Mouse (Mus musculus) embryonic facial prominence, embryonic 14.5 days (tissue): ENCODE data around the gene Mccc1. TPM values are rescaled to one million over a fixed set of nuclear protein-coding genes. Genes with fewer than 3 reads are reported as not detected.

Source experiments
- ATAC-seq: fragments of 200-750 bp; cut with Nextera tagmentation; 2 replicates; pipeline ENCODE4 v1.8.0; 2017; ENCODE audit warnings: low read depth, moderate number of reproducible peaks, moderate TSS enrichment
- DNase-seq: peaks from one replicate; pipeline ENCODE4 v3.0.0-alpha.2; 2015; ENCODE audit warnings: low spot score
- H3K27ac ChIP-seq: fragments of 300-500 bp; sonication (generic); replicated peaks from 2 replicates; pipeline ENCODE4 v1.5.1; 2014; ENCODE audit warnings: low read depth, mild to moderate bottlenecking, low read length, moderate library complexity
- H3K27me3 ChIP-seq: fragments of 300-500 bp; sonication (generic); replicated peaks from 2 replicates; pipeline ENCODE4 v1.6.1; 2014; ENCODE audit warnings: low read length; ENCODE audit not compliant: control insufficient read depth, insufficient read depth
- H3K36me3 ChIP-seq: fragments of 300-500 bp; sonication (generic); 2 replicates; pipeline ENCODE4 v1.6.1; 2014; ENCODE audit warnings: low read length, mixed read lengths; ENCODE audit not compliant: control insufficient read depth, insufficient read depth
- H3K4me1 ChIP-seq: fragments of 300-500 bp; sonication (generic); 2 replicates; pipeline ENCODE4 v1.6.1; 2014; ENCODE audit warnings: antibody characterized with exemption, low read length; ENCODE audit not compliant: control insufficient read depth, insufficient read depth
- H3K4me2 ChIP-seq: fragments of 300-500 bp; sonication (generic); 2 replicates; pipeline ENCODE4 v1.6.1; 2014; ENCODE audit warnings: low read depth, mild to moderate bottlenecking, low read length, moderate library complexity, mixed read lengths
- H3K4me3 ChIP-seq: fragments of 300-500 bp; sonication (generic); 2 replicates; pipeline ENCODE4 v1.5.1; 2014; ENCODE audit warnings: low read depth, mild to moderate bottlenecking, low read length
- H3K9ac ChIP-seq: fragments of 300-500 bp; sonication (generic); 2 replicates; pipeline ENCODE4 v1.6.1; 2014; ENCODE audit warnings: low read depth, mild to moderate bottlenecking, low read length, moderate library complexity, mixed read lengths
- H3K9me3 ChIP-seq: fragments of 300-500 bp; sonication (generic); 2 replicates; pipeline ENCODE4 v1.6.1; 2016; ENCODE audit warnings: low read length; ENCODE audit not compliant: control insufficient read depth
- WGBS: fragments of 180-500 bp; shearing (Covaris S2); extraction: QIAGEN DNeasy Blood & Tissue Kit; methylation state at CpG from one replicate; pipeline ENCODE4 v1.1.7; 2014; 5-methylcytosine and 5-hydroxymethylcytosine counted together
- polyA plus RNA-seq: library from polyadenylated mRNA; unstranded; fragments of >200 nt; fragmentation: Nextera tagmentation; extraction: Ambion mirVana; gene quantifications from 2 replicates; pipeline ENCODE4 v1.2.1, GENCODE M21; 2014

Gene Mccc1
- polyA plus RNA-seq, 1 experiment from 2014 or later, result 25.0 TPM

DNA sequence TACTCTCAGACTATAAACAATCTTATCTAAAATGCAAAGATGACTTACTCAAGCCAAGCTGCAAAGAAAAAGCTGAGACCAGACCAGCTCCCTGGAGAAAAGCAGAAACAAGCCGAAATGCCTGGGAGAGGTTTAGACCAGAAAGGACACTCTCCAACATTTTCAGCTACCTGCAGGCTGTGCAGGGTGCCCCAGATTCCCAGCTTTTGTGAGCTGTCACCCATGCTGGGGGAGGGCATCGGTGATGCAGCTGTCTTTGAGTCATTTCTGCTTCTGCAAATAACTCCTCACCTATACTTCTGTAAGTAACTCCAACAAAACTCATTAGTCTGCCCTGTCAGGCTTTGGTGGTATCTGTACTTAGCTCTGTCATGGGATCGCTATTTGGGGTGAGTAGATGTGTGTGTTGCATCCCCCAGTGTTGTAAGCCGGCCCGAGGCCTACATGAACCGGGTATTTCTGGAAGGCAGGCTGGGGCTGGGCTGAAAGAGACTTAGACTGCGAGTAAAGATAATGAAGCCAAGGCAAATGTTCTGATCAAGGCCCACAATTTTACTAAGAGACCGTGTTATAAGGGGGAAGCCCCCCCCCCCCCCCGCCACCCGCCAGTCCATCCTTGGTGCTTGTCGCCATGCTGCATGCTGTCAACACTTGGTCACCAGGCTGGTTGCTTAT lies 45.4 kb downstream of the Mccc1 start:
- Histone ChIP-seq H3K9ac (no peak overlapping the region), H3K9me3 (no peaks in the 10 kb centered on the region), H3K4me2 (no peak overlapping the region), H3K27me3 (no peaks in the 10 kb centered on the region), H3K4me1 (no peaks in the 10 kb centered on the region), H3K36me3 (peaks cover 25% of the 10 kb centered on the region), H3K4me3 (no peak overlapping the region), H3K27ac (no peak overlapping the region)
- WGBS, result 86% methylated on average over 11 of the region's 11 CpGs
- DNase-seq (no peak), ATAC-seq (no peak)

DNA sequence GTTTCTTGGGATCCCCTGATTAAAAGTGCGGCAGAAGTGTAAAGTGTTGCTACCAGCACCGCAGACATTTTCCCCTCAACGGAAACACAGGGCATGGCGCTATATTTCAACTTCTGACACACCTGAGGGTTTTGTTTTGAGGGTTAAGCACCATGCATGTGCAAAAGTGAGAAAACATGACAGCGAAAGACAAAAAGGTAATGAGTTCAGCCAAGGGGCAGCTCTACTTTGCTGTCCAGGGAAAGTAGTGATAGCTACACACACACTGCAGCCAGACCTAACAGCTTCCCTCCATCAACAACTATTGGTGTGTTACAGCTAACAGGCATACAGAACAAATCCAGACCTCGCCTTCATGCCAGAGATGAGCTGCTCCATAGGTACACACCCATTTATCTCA lies 46.7 kb downstream of the Mccc1 start:
- no peaks in the 10 kb centered on the region for H3K4me1 ChIP-seq
- no peak for DNase-seq
- no peak for ATAC-seq
- no peak overlapping the region for H3K9ac ChIP-seq
- no peak overlapping the region for H3K4me3 ChIP-seq
- no peak overlapping the region for H3K27ac ChIP-seq
- H3K4me2 ChIP-seq, result no peak overlapping the region
- peaks cover 13% of the 10 kb centered on the region for H3K36me3 ChIP-seq
- H3K9me3 ChIP-seq, result no peaks in the 10 kb centered on the region
- H3K27me3 ChIP-seq, result no peaks in the 10 kb centered on the region
- WGBS, result 91% methylated on average over 6 of the region's 6 CpGs

GRCm38 (mm10) chr3:35953184-35953583 lies 47.3 kb downstream of the Mccc1 start:
- Histone ChIP-seq H3K27ac (no peak overlapping the region), H3K9ac (no peak overlapping the region), H3K9me3 (no peaks in the 10 kb centered on the region), H3K36me3 (peaks cover 12% of the 10 kb centered on the region), H3K4me1 (no peaks in the 10 kb centered on the region), H3K4me2 (no peak overlapping the region), H3K4me3 (no peak overlapping the region), H3K27me3 (no peaks in the 10 kb centered on the region)
- 53% methylated on average over 1 of the region's 1 CpGs for WGBS
- DNase-seq, result no peak
- no peak for ATAC-seq

- Histone ChIP-seq H3K4me2 (no peak overlapping the region), H3K9me3 (no peaks in the 10 kb centered on the region), H3K4me3 (no peak overlapping the region), H3K4me1 (no peaks in the 10 kb centered on the region), H3K36me3 (no peaks in the 10 kb centered on the region), H3K27me3 (no peaks in the 10 kb centered on the region), H3K27ac (no peak overlapping the region), H3K9ac (no peak overlapping the region)
- 90% methylated on average over 7 of the region's 7 CpGs for WGBS
- DNase-seq (no peak), ATAC-seq (no peak)
Measured at GRCm38 (mm10) chr3:35948197-35948596, 52.3 kb downstream of the Mccc1 start.

DNA sequence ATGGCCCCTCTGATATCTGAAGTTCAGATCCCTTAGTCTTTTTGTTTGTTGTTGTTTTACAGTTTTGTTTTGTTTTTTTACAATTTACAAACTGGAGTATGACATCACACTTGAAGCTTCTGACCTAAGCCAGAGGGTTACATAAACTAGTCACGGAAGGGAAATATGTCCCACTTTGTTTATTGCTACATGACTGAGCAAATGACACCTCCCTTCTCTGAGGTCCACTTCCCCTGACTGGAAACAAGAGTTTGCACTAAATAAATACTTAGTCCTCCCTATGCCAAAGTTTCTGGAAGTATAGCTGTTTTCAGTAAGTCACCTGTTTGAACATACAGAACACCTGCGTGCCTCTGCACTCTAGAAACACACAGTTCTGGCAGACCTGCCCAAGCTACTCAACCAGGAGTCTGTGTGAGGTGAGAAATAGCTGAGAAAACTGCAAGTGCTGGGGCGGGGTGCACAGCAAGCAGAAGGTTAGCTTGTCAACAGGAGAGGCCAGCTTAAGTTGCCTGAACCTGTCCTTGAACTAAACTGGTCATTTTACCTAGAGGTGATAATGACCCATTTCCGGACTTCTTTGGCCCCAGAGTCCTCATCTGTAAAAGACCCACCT lies 59.9 kb downstream of the Mccc1 start:
- H3K27me3 ChIP-seq, result no peaks in the 10 kb centered on the region
- H3K27ac ChIP-seq, result no peak overlapping the region
- no peak overlapping the region for H3K4me3 ChIP-seq
- no peak overlapping the region for H3K4me2 ChIP-seq
- peaks cover 6% of the 10 kb centered on the region; the same call in 1 of the 2 replicates for H3K36me3 ChIP-seq
- H3K9ac ChIP-seq, result no peak overlapping the region
- DNase-seq (no peak), ATAC-seq (no peak)
- no peaks in the 10 kb centered on the region for H3K9me3 ChIP-seq
- WGBS, result 88% methylated on average over 4 of the region's 4 CpGs
- H3K4me1 ChIP-seq, result no peaks in the 10 kb centered on the region

DNA sequence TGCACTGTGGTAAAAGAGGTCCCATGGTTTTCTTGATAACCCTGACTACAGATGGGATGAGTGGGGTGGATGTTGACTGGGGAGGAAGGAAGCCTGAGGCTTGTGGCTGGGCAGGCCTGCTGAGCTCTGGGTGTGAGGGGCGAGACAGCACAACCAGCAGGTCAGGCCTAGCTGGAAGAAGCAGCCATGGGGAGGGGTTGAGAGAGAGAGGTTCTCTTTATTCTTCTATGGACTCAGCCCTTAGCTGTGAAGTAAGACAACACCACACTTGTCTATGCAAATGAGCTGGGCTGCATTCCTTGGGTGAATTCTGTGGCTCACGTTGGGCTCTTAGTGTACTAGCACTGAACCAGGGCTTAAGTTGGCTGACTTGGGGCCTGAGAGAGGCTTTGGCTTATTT lies 60.4 kb downstream of the Mccc1 start:
- 45% methylated on average over 2 of the region's 2 CpGs for WGBS
- no peaks in the 10 kb centered on the region for H3K9me3 ChIP-seq
- DNase-seq (peak; percentile 11), ATAC-seq (0 out of 2 replicates have a peak, but pooled peaks have one; percentile 6)
- no peak overlapping the region for H3K9ac ChIP-seq
- no peak overlapping the region for H3K27ac ChIP-seq
- no peaks in the 10 kb centered on the region for H3K27me3 ChIP-seq
- no peak overlapping the region for H3K4me3 ChIP-seq
- no peaks in the 10 kb centered on the region for H3K4me1 ChIP-seq
- no peak overlapping the region for H3K4me2 ChIP-seq
- peaks cover 6% of the 10 kb centered on the region; the same call in 1 of the 2 replicates for H3K36me3 ChIP-seq

DNA sequence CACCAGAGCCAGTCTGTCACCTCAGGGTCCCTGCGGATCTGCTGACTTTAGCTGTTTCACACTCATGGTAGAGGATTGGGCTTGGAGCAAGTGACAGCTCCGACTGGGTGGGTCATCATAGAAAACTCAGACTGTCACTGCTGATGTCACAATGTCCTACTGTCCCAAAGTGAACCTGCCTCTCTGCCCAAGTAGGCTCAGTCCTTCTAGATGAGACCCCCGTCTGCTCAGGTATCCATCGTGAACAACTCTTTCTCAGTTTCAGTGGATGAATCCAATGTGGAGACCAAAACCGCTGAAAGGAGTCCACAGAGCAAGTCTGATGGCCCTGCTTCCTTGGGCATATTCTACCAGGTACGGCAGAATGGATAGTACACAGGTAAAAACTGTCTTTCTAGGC lies 63.1 kb downstream of the Mccc1 start, which contains the start of gene Dcun1d1:
Gene Dcun1d1, minus strand, starts transcription at position 101 of the 400 bp plus-strand sequence.
- no peaks in the 10 kb centered on the region for H3K9me3 ChIP-seq
- DNase-seq (no peak), ATAC-seq (no peak)
- no peak within 1 kb of the TSS for H3K9ac ChIP-seq
- no peak within 1 kb of the TSS for H3K27ac ChIP-seq
- H3K4me1 ChIP-seq, result peaks cover 7% of the 10 kb centered on the region; the same call in 1 of the 2 replicates
- H3K4me2 ChIP-seq, result no peak within 1 kb of the TSS
- H3K4me3 ChIP-seq, result no peak within 1 kb of the TSS
- H3K36me3 ChIP-seq, result peaks cover 6% of the 10 kb centered on the region; the same call in 1 of the 2 replicates
- 91% methylated on average over 6 of the region's 6 CpGs for WGBS
- no peaks in the 10 kb centered on the region for H3K27me3 ChIP-seq

DNA sequence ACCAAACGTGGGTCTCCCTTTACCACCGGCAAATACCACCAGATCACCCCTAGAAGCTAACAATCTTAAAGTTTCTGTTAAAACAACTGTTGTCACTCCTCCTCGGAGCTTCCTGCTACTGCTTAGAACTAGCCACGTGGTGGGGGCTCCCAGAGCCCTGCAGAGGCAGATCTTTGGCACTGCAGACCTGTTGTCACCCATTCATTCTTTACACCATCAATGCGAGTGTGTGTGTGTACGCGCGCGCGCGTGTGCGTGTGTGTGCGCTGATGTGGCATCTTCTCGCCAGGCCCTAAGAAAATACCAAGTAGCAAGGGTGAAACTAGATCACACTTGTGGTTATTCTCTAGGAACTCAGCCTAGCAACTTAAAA lies 67.1 kb downstream of the Mccc1 start:
- peaks cover 11% of the 10 kb centered on the region; the same call in 1 of the 2 replicates for H3K4me1 ChIP-seq
- 1% methylated on average over 14 of the region's 14 CpGs for WGBS
- ATAC-seq, result peak; percentile 45; the same call in 1 of the 2 replicates

More for the DNA sequence above, 67.1 kb downstream of the Mccc1 start:
- peak overlapping the region; percentile 86 for H3K4me2 ChIP-seq
- H3K9me3 ChIP-seq, result no peaks in the 10 kb centered on the region
- peak overlapping the region; percentile 94 for H3K27ac ChIP-seq
- H3K36me3 ChIP-seq, result peaks cover 5% of the 10 kb centered on the region; the same call in 1 of the 2 replicates
- peak; percentile 80 for DNase-seq
- peak overlapping the region; percentile 91 for H3K4me3 ChIP-seq
- H3K9ac ChIP-seq, result peak overlapping the region; percentile 98
- no peaks in the 10 kb centered on the region for H3K27me3 ChIP-seq
